ENCODE assay signal across 8 mouse cellular contexts in genomic region chr19:44145702-44146567, GRCm38 (mm10). TPM values are rescaled to one million over a fixed set of nuclear protein-coding genes. Genes with fewer than 3 reads are reported as not detected.
A peak's percentile ranks its signal among the peaks of the same experiment; 100 is the strongest.
DNase-seq lines count a peak whose midpoint lies in the region; ATAC-seq lines count a peak whose summit lies in the region.

Gene Bloc1s2 (minus strand): TSS chr19:44146446.

- H3K4me2 ChIP-seq in hindbrain, embryonic 15.5 days, result peak within 1 kb of the TSS; percentile 75

- WGBS in hindbrain, embryonic 15.5 days, result 2% methylated on average over 46 of the region's 46 CpGs

- peak within 1 kb of the TSS; percentile 62 for H3K9ac ChIP-seq in hindbrain, embryonic 15.5 days

- H3K36me3 ChIP-seq in hindbrain, embryonic 15.5 days, result peaks cover 29% of the 10 kb centered on the region

- ATAC-seq in hindbrain, embryonic 15.5 days (ENCODE audit: low FRiP score, low read depth), result peak; percentile 89

- DNase-seq in R1 (ENCODE audit: low read depth, low spot score), result peak; percentile 82
- peak; percentile 90 to 94 for DNase-seq in cerebellum, postnatal 25 days
- peak; percentile 88 to 91 for DNase-seq in frontal cortex, postnatal 36 days (ENCODE audit: low spot score in 2 of 2)
- peak; percentile 75 for DNase-seq in left cerebral cortex, adult 11 months (ENCODE audit: low spot score)
- peak; percentile 93 for DNase-seq in lung, postnatal 4 days
- peak; percentile 72 for DNase-seq in retina, postnatal 7 days (ENCODE audit: low read depth, low spot score)
- DNase-seq in urinary bladder, adult 2 months (ENCODE audit: low spot score), result peak; percentile 76

- peak within 1 kb of the TSS; percentile 81 for H3K27ac ChIP-seq in hindbrain, embryonic 15.5 days (replicated peaks)

- no peaks in the 10 kb centered on the region for H3K9me3 ChIP-seq in hindbrain, embryonic 15.5 days

- peaks cover 22% of the 10 kb centered on the region for H3K4me1 ChIP-seq in hindbrain, embryonic 15.5 days (replicated peaks)

- H3K4me3 ChIP-seq in hindbrain, embryonic 15.5 days, result peak within 1 kb of the TSS; percentile 60

- peaks cover 4% of the 10 kb centered on the region; the same call in 1 of the 2 replicates for H3K27me3 ChIP-seq in hindbrain, embryonic 15.5 days

RNA-seq across cellular contexts. Expression of gene Bloc1s2, which starts in this region (rescaled TPM):
- 155 and 158 TPM in 2 replicates for polyA plus RNA-seq in hindbrain, embryonic 15.5 days (2015; fragmentation: Nextera tagmentation; extraction: Ambion mirVana)
- polyA plus RNA-seq in urinary bladder, adult 2 months (2012; rRNA removed), result 54.2 and 61.4 TPM in 2 replicates

Comparison
In these comparisons a context has a peak if more than half of its experiments do, and no peak if none do; other contexts are left out.
1. Peak in every context shown above with its lines: DNase-seq, ATAC-seq, H3K4me3 ChIP-seq and H3K27ac ChIP-seq.